Mouse (Mus musculus) hindbrain, postnatal 0 days (tissue): ENCODE measurements at regions not wholly inside any gene's neighbourhood (a gene's known extent, or its start where the extent isn't known, plus 50 kb on each side); places are given as distances from the start of the nearest gene placed in this dataset.

Experiments
- ATAC-seq: fragments of 200-750 bp; cut with Nextera tagmentation; 2 replicates; pipeline ENCODE4 v1.8.0; 2017; ENCODE audit warnings: mild to moderate bottlenecking, moderate TSS enrichment, moderate library complexity
- DNase-seq: peaks from one replicate; pipeline ENCODE4 v3.0.0-alpha.2; 2015; ENCODE audit warnings: low spot score
- H3K27ac ChIP-seq: fragments of 300-500 bp; sonication (generic); 2 replicates; pipeline ENCODE4 v1.5.1; 2014; ENCODE audit warnings: mild to moderate bottlenecking
- H3K27me3 ChIP-seq: fragments of 300-500 bp; sonication (generic); 2 replicates; pipeline ENCODE4 v1.6.1; 2014; ENCODE audit warnings: low read length, mixed read lengths; ENCODE audit not compliant: insufficient read depth
- H3K36me3 ChIP-seq: fragments of 300-500 bp; sonication (generic); 2 replicates; pipeline ENCODE4 v1.6.1; 2014; ENCODE audit warnings: low read length, mixed read lengths; ENCODE audit not compliant: insufficient read depth
- H3K4me1 ChIP-seq: fragments of 300-500 bp; sonication (generic); 2 replicates; pipeline ENCODE4 v1.6.1; 2014; ENCODE audit warnings: antibody characterized with exemption, low read length, mixed read lengths; ENCODE audit not compliant: insufficient read depth
- H3K4me2 ChIP-seq: fragments of 300-500 bp; sonication (generic); 2 replicates; pipeline ENCODE4 v1.6.1; 2014; ENCODE audit warnings: low read depth, mild to moderate bottlenecking, low read length, moderate library complexity, mixed read lengths
- H3K4me3 ChIP-seq: fragments of 300-500 bp; sonication (generic); 2 replicates; pipeline ENCODE4 v1.5.1; 2014; ENCODE audit warnings: low read length
- H3K9ac ChIP-seq: fragments of 300-500 bp; sonication (generic); replicated peaks from 2 replicates; pipeline ENCODE4 v1.6.1; 2014; ENCODE audit warnings: mild to moderate bottlenecking, low read length, moderate library complexity, mixed read lengths
- H3K9me3 ChIP-seq: fragments of 300-500 bp; sonication (generic); 2 replicates; pipeline ENCODE4 v1.6.1; 2016; ENCODE audit warnings: low read length, mixed read lengths
- CTCF ChIP-seq: IDR thresholded peaks from 2 replicates; pipeline ENCODE4 v1.5.1; 2016; ENCODE audit warnings: antibody characterized with exemption, control low read depth, low read depth
- WGBS: fragments of 180-500 bp; shearing (Covaris S2); extraction: QIAGEN DNeasy Blood & Tissue Kit; methylation state at CpG from one replicate; pipeline ENCODE4 v1.1.7; 2014; 5-methylcytosine and 5-hydroxymethylcytosine counted together

DNA sequence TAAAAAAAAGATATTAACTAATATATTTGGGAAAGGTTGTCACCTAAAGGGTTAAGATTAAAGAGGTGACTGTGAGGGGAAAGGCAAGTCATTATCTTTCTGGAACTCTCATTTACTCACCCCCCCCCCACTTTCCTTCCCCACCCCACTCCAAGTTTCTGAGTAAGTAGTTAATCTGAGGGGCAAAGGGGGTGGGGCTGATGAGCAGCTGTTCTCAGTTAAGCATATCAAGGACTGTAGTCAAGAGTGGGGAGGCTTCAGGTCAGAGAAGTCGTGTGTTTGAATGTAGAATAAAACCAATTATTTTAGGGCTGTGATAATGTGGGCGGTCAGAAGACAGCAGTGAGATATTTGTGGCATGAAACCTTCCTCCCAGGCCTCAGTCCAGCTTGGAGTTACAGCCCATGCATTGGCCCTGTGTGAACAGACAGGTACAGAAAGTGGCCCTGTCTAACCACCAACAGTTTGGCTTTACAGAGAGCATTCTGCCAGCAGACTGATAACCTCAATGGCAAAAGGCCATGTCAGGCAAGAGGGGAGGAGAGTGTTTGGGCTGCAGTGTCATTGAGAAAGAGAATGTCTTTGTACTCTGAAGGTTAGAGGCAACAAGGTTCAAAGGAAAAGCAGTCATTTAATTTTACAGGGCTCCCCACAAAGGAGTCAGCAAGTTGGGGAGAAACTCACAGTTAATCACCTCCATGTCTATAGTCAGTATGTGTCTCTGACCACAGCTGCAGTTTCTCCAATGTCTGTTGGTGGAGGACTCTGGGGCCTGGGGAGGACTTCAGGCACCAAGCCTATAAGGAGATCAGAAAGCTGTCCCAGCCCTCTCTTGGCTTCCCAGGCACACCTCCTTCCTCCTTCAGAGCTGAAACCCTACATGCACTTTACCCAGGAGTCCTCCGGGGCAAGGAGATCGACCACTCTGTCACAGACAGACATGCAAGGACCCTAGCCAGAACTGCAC lies 888.0 kb downstream of the Zfp704 start:
- Histone ChIP-seq H3K4me3 (no peak overlapping the region), H3K9ac (no peak overlapping the region), H3K4me2 (no peak overlapping the region), H3K9me3 (no peaks in the 10 kb centered on the region), H3K27me3 (no peaks in the 10 kb centered on the region), H3K4me1 (peaks cover 11% of the 10 kb centered on the region), H3K27ac (no peak overlapping the region), H3K36me3 (no peaks in the 10 kb centered on the region)
- TF ChIP-seq CTCF: no peak
- WGBS: 67% methylated on average over 4 of the region's 4 CpGs
- no peak for ATAC-seq
- no peak for DNase-seq

DNA sequence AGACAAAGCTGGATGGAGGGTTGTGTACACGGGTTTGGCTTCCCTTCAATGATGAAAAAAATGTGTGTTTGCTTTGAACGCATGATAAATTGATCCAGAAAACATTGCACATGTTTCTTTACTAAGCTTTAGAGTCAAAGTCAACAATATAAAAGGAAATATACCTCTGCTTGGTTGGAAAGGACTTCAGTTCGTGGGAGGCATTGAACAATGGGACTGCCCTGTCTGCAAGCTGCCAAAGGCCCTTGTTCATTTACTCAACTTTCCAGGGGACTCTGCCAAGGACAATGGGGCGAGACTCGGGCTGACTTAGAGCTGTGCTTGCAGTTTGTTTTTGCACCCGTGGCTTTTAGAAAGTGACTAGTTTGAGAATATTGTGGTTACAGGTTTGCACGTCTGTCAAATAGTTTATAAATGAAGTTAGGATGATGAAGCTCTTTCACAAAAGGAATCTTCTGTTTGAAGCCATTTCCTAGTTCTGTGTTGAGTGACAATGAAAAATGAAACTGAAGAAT lies 889.2 kb downstream of the Zfp704 start:
- Histone ChIP-seq H3K27ac (no peak overlapping the region), H3K4me2 (no peak overlapping the region), H3K9ac (no peak overlapping the region), H3K9me3 (no peaks in the 10 kb centered on the region), H3K27me3 (no peaks in the 10 kb centered on the region), H3K4me3 (no peak overlapping the region), H3K36me3 (no peaks in the 10 kb centered on the region), H3K4me1 (peaks cover 17% of the 10 kb centered on the region)
- 44% methylated on average over 7 of the region's 7 CpGs for WGBS
- no peak for DNase-seq
- no peak for ATAC-seq
- no peak for TF ChIP-seq CTCF

DNA sequence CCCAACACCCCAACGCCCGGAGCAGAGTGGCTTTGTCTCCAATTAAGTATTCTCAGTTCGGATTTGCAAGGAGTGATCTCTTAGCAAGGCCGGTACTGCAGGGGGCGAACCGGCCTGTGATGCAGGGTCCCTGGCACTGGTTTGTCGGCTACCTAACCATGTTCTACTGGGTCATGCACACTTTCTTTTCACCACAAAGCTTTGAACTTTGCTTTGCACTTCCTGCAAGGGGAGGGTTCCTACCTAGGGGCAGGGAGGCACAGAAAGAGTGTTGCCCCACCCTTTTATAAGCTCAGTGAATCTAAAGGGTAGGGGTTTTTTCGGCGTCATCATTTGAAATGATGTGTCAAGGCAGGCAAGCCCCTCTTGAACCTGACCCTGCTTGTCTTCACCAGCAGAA lies 891.7 kb downstream of the Zfp704 start:
- no peak overlapping the region for H3K4me3 ChIP-seq
- peaks cover 17% of the 10 kb centered on the region for H3K4me1 ChIP-seq
- ATAC-seq (0 out of 2 replicates have a peak, but pooled peaks have one; percentile 30), DNase-seq (no peak)
- H3K9ac ChIP-seq: no peak overlapping the region
- no peaks in the 10 kb centered on the region for H3K9me3 ChIP-seq
- 20% methylated on average over 9 of the region's 9 CpGs for whole genome bisulfite sequencing
- no peaks in the 10 kb centered on the region for H3K36me3 ChIP-seq
- 0 out of 2 replicates have a peak, but pooled peaks have one; percentile 8 for TF ChIP-seq CTCF
- H3K4me2 ChIP-seq: peak overlapping the region; percentile 58; the same call in 1 of the 2 replicates
- no peak overlapping the region for H3K27ac ChIP-seq
- no peaks in the 10 kb centered on the region for H3K27me3 ChIP-seq

DNA sequence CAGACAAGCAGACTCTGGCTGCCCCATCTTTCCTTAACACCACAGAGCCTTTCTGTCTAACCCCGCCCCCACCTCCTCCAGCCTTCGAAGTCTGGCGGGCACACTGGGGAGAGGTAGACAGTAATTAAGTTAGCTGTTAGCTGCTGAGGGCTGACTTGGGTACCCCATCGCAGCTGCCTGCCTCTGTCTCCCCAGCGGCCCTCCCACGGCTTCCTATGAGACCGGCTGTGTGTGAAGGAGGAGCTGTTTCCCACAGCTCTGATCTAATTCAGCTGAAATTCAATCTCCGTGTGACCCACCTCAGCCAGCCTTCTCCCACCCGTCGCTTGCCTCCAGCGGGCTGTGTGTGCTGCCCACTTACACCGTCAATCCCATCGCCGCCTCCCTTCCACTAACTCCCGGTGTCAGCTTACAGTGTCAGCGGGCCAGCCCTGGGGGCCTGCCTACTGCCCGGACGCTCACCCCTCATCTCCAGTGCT lies 892.5 kb downstream of the Zfp704 start:
- Histone ChIP-seq H3K27me3 (no peaks in the 10 kb centered on the region), H3K9me3 (no peaks in the 10 kb centered on the region), H3K9ac (peak overlapping the region; percentile 24; the same call in 1 of the 2 replicates), H3K4me1 (peaks cover 17% of the 10 kb centered on the region), H3K36me3 (no peaks in the 10 kb centered on the region), H3K4me3 (peak overlapping the region; percentile 26), H3K27ac (no peak overlapping the region), H3K4me2 (peak overlapping the region; percentile 58)
- DNase-seq: peak; percentile 49
- WGBS: 2% methylated on average over 18 of the region's 18 CpGs
- no peak for TF ChIP-seq CTCF
- peak; percentile 71 for ATAC-seq
